Mouse (Mus musculus): ENCODE results near the gene Khk.

Gene Khk

GRCm38 (mm10) chr5:30934725-30935461, 13.7 kb downstream of the Khk start:
- DNase-seq (ENCODE audit: low read depth in 1 of 2, low spot score in 2 of 2), result no peak

- no peak for DNase-seq (ENCODE audit: low read depth in 1 of 2, low spot score in 2 of 2)
Observed at GRCm38 (mm10) chr5:30943004-30943403, 21.8 kb downstream of the Khk start.

- DNase-seq (ENCODE audit: low read depth in 1 of 2, low spot score in 2 of 2), result no peak
Observed at GRCm38 (mm10) chr5:30944344-30944743, 23.1 kb downstream of the Khk start.

GRCm38 (mm10) chr5:30944956-30945781, 23.9 kb downstream of the Khk start, which contains the start of gene Cgref1:
Cgref1 (minus strand) TSS chr5:30945591.
- DNase-seq (ENCODE audit: low read depth in 1 of 2, low spot score in 2 of 2), result no peak

GRCm38 (mm10) chr5:30948620-30949019, 27.4 kb downstream of the Khk start:
- no peak for DNase-seq (ENCODE audit: low read depth in 1 of 2, low spot score in 2 of 2)

- DNase-seq (ENCODE audit: low read depth in 1 of 2, low spot score in 2 of 2), result peak; percentile 78 to 87
Observed at GRCm38 (mm10) chr5:30949654-30950326, 28.6 kb downstream of the Khk start.

GRCm38 (mm10) chr5:30950451-30950850, 29.2 kb downstream of the Khk start:
- DNase-seq (ENCODE audit: low read depth in 1 of 2, low spot score in 2 of 2), result no peak

- DNase-seq (ENCODE audit: low read depth in 1 of 2, low spot score in 2 of 2), result no peak
Observed at GRCm38 (mm10) chr5:30950922-30951321, 29.7 kb downstream of the Khk start.

- no peak for DNase-seq (ENCODE audit: low read depth in 1 of 2, low spot score in 2 of 2)
Observed at GRCm38 (mm10) chr5:30951706-30952105, 30.5 kb downstream of the Khk start.

GRCm38 (mm10) chr5:30952551-30952950, 31.3 kb downstream of the Khk start:
- no peak for DNase-seq (ENCODE audit: low read depth in 1 of 2, low spot score in 2 of 2)

- no peak for DNase-seq (ENCODE audit: low read depth in 1 of 2, low spot score in 2 of 2)
Observed at GRCm38 (mm10) chr5:30954065-30954464, 32.8 kb downstream of the Khk start.

- DNase-seq (ENCODE audit: low read depth in 1 of 2, low spot score in 2 of 2), result no peak
Observed at GRCm38 (mm10) chr5:30954556-30954955, 33.3 kb downstream of the Khk start.

- no peak for DNase-seq (ENCODE audit: low read depth in 1 of 2, low spot score in 2 of 2)
Observed at GRCm38 (mm10) chr5:30955751-30956150, 34.5 kb downstream of the Khk start.

- no peak for DNase-seq (ENCODE audit: low read depth in 1 of 2, low spot score in 2 of 2)
Observed at GRCm38 (mm10) chr5:30957891-30958290, 36.7 kb downstream of the Khk start.

GRCm38 (mm10) chr5:30959198-30959854, 38.1 kb downstream of the Khk start:
- no peak for DNase-seq (ENCODE audit: low read depth in 1 of 2, low spot score in 2 of 2)

- peak; percentile 93 to 96 for DNase-seq (ENCODE audit: low read depth in 1 of 2, low spot score in 2 of 2)
Observed at GRCm38 (mm10) chr5:30959966-30960501, 38.8 kb downstream of the Khk start, which contains the start of gene Preb. Preb (minus strand) TSS chr5:30960361.

GRCm38 (mm10) chr5:30960814-30961213, 39.6 kb downstream of the Khk start:
- no peak for DNase-seq (ENCODE audit: low read depth in 1 of 2, low spot score in 2 of 2)

- peak in 1 of 2 experiments; percentile 40 for DNase-seq (ENCODE audit: low read depth in 1 of 2, low spot score in 2 of 2)
Observed at GRCm38 (mm10) chr5:30961545-30962505, 40.6 kb downstream of the Khk start.

- no peak for DNase-seq (ENCODE audit: low read depth in 1 of 2, low spot score in 2 of 2)
Observed at GRCm38 (mm10) chr5:30963916-30964315, 42.7 kb downstream of the Khk start.

GRCm38 (mm10) chr5:30966189-30966588, 45.0 kb downstream of the Khk start:
- no peak for DNase-seq (ENCODE audit: low read depth in 1 of 2, low spot score in 2 of 2)

Measured in monocyte, adult 2 months (primary cell).